Mouse (Mus musculus) CH12.LX (cell line): ENCODE results near the gene Sobp. TPM values are rescaled to one million over a fixed set of nuclear protein-coding genes. Genes with fewer than 3 reads are reported as not detected.

Experiments used
- DNase-seq: peaks from one replicate; pipeline ENCODE4 v3.0.0-alpha.2; 2013; ENCODE audit errors: extremely low read depth
- H3K27ac ChIP-seq: 2 replicates; pipeline ENCODE4 v1.5.1; 2012; ENCODE audit warnings: low read depth, mild to moderate bottlenecking, control low read depth, moderate library complexity; ENCODE audit not compliant: insufficient read depth
- H3K27me3 ChIP-seq: replicated peaks from 2 replicates; pipeline ENCODE3; 2012; ENCODE audit warnings: inconsistent platforms
- H3K36me3 ChIP-seq, 2 experiments: replicated peaks in 1 of 2; 2 replicates each; pipeline versions ENCODE3 to v1.6.1; 2012; ENCODE audit warnings: inconsistent platforms in 1 of 2, low read length in 1 of 2, mild to moderate bottlenecking in 1 of 2, mixed read lengths in 1 of 2, moderate library complexity in 1 of 2; ENCODE audit not compliant: control insufficient read depth in 1 of 2, insufficient read depth in 1 of 2
- H3K4me1 ChIP-seq, 2 experiments: 2 replicates each; pipeline ENCODE4 v1.6.1; 2012; ENCODE audit warnings: inconsistent platforms in 1 of 2, moderate library complexity in 1 of 2; ENCODE audit not compliant: insufficient read depth in 2 of 2, control insufficient read depth in 1 of 2
- H3K4me2 ChIP-seq: 2 replicates; pipeline ENCODE4 v1.6.1; 2012; ENCODE audit warnings: low read depth, mild to moderate bottlenecking, control low read depth; ENCODE audit not compliant: poor library complexity, insufficient read depth, severe bottlenecking
- H3K4me3 ChIP-seq, 3 experiments: fragments of 150-350 bp in 1 of 3; sonication (generic) in 1 of 3; replicated peaks in 1 of 3; 2 replicates each; pipeline versions ENCODE3 to v1.5.1; 2011 to 2012; ENCODE audit warnings: low read depth in 2 of 3, low read length in 2 of 3, mild to moderate bottlenecking in 2 of 3, moderate library complexity in 2 of 3, control low read depth in 1 of 3, improper control_type of control experiment in 1 of 3, inconsistent platforms in 1 of 3, mixed read lengths in 1 of 3; ENCODE audit not compliant: poor library complexity in 1 of 3
- H3K79me2 ChIP-seq: replicated peaks from 2 replicates; pipeline ENCODE4 v1.6.1; 2012; ENCODE audit warnings: mild to moderate bottlenecking, moderate library complexity; ENCODE audit not compliant: control insufficient read depth, poor library complexity, insufficient read depth, severe bottlenecking; ENCODE audit errors: extremely low read depth
- H3K9ac ChIP-seq: 2 replicates; pipeline ENCODE4 v1.6.1; 2012; ENCODE audit warnings: low read depth, mild to moderate bottlenecking, control low read depth, moderate library complexity; ENCODE audit not compliant: insufficient read depth
- H3K9me3 ChIP-seq: replicated peaks from 2 replicates; pipeline ENCODE3; 2012; ENCODE audit warnings: low read length, inconsistent platforms, mixed read lengths
- BHLHE40 ChIP-seq: IDR thresholded peaks from 2 replicates; pipeline ENCODE4 v1.6.1; 2011; ENCODE audit warnings: mild to moderate bottlenecking, low read depth, low read length, improper control_type of control experiment
- CHD1 ChIP-seq: IDR thresholded peaks from 2 replicates; pipeline ENCODE4 v1.6.1; 2012; ENCODE audit warnings: low read depth, low read length, improper control_type of control experiment, inconsistent platforms
- CHD2 ChIP-seq: IDR thresholded peaks from 2 replicates; pipeline ENCODE4 v1.6.1; 2011; ENCODE audit warnings: low read length, improper control_type of control experiment
- ETS1 ChIP-seq: conservative IDR thresholded peaks from 2 replicates; pipeline ENCODE4 v1.6.1; 2012; ENCODE audit warnings: low read depth, mild to moderate bottlenecking, inconsistent platforms, low read length, improper control_type of control experiment, moderate library complexity
- HCFC1 ChIP-seq: IDR thresholded peaks from 2 replicates; pipeline ENCODE4 v1.6.1; 2012; ENCODE audit warnings: low read depth, mild to moderate bottlenecking, inconsistent platforms, low read length, improper control_type of control experiment
- KAT2A ChIP-seq: IDR thresholded peaks from 2 replicates; pipeline ENCODE4 v1.6.1; 2012; ENCODE audit warnings: low read length, improper control_type of control experiment, inconsistent platforms; ENCODE audit not compliant: insufficient replicate concordance
- MAFK ChIP-seq: IDR thresholded peaks from 2 replicates; pipeline ENCODE4 v1.6.1; 2011; ENCODE audit warnings: low read length, improper control_type of control experiment; ENCODE audit not compliant: insufficient replicate concordance
- MAZ ChIP-seq: IDR thresholded peaks from 2 replicates; pipeline ENCODE4 v1.6.1; 2012; ENCODE audit warnings: low read depth, mild to moderate bottlenecking, inconsistent platforms, low read length, improper control_type of control experiment, moderate library complexity
- MYC ChIP-seq: IDR thresholded peaks from 2 replicates; pipeline ENCODE4 v1.6.1; 2011; ENCODE audit warnings: low read depth, mild to moderate bottlenecking, improper control_type of control experiment, low read length
- NELFE ChIP-seq: IDR thresholded peaks from 2 replicates; pipeline ENCODE4 v1.6.1; 2011; ENCODE audit warnings: low read depth, low read length, improper control_type of control experiment
- PAX5 ChIP-seq: IDR thresholded peaks from 2 replicates; pipeline ENCODE4 v1.6.1; 2012; ENCODE audit warnings: low read length, inconsistent platforms, mixed read lengths
- POLR2A ChIP-seq: IDR thresholded peaks from 2 replicates; pipeline ENCODE4 v1.6.1; 2011; ENCODE audit warnings: low read depth, mild to moderate bottlenecking, improper control_type of control experiment, low read length
- POLR2AphosphoS2 ChIP-seq: IDR thresholded peaks from 2 replicates; pipeline ENCODE4 v1.6.1; 2011; ENCODE audit warnings: low read depth, low read length, improper control_type of control experiment
- SIN3A ChIP-seq: IDR thresholded peaks from 2 replicates; pipeline ENCODE4 v1.6.1; 2012; ENCODE audit warnings: low read length, improper control_type of control experiment, inconsistent platforms
- TBP ChIP-seq: conservative IDR thresholded peaks from 2 replicates; pipeline ENCODE4 v1.6.1; 2011; ENCODE audit warnings: low read depth, low read length, improper control_type of control experiment
- TCF12 ChIP-seq: IDR thresholded peaks from 2 replicates; pipeline ENCODE4 v1.6.1; 2014; ENCODE audit warnings: low read depth, mild to moderate bottlenecking, inconsistent platforms, low read length, improper control_type of control experiment
- UBTF ChIP-seq: IDR thresholded peaks from 2 replicates; pipeline ENCODE4 v1.6.1; 2012; ENCODE audit warnings: low read depth, mild to moderate bottlenecking, inconsistent platforms, low read length, improper control_type of control experiment, moderate library complexity
- USF1 ChIP-seq: IDR thresholded peaks from 2 replicates; pipeline ENCODE4 v1.6.1; 2014; ENCODE audit warnings: low read depth, mild to moderate bottlenecking, inconsistent platforms, low read length, improper control_type of control experiment
- USF2 ChIP-seq: conservative IDR thresholded peaks from 2 replicates; pipeline ENCODE4 v1.6.1; 2011; ENCODE audit warnings: low read depth, low read length, improper control_type of control experiment
- ZC3H11A ChIP-seq: IDR thresholded peaks from 2 replicates; pipeline ENCODE4 v1.6.1; 2012; ENCODE audit warnings: low read depth, mild to moderate bottlenecking, inconsistent platforms, low read length, improper control_type of control experiment
- ZMIZ1 ChIP-seq: IDR thresholded peaks from 2 replicates; pipeline ENCODE4 v1.6.1; 2012; ENCODE audit warnings: low read depth, mild to moderate bottlenecking, inconsistent platforms, low read length, improper control_type of control experiment
- dilution Hi-C: fragments of 300-500 bp; cut with MboI; formaldehyde crosslinking; loops from 2 replicates; pipeline ENCODE4 v1.14.3; 2020; ENCODE audit warnings: low sequenced_read_pairs; ENCODE audit not compliant: extremely low pct_unique_long_range_greater_than_20kb, extremely low pct_ligation_motif_present
- in situ Hi-C: fragments of 300-500 bp; cut with MboI; formaldehyde crosslinking; loops from 3 replicates; pipeline ENCODE4 v1.14.3; 2019; ENCODE audit warnings: low sequenced_read_pairs, low pct_ligation_motif_present, low pct_unique_long_range_greater_than_20kb, mixed read lengths
- polyA plus RNA-seq: library from polyadenylated mRNA; unstranded; fragments of >175 nt; gene quantifications from 2 replicates; pipeline ENCODE4 v1.2.1, GENCODE M21; 2012; ENCODE audit warnings: low read depth; ENCODE audit not compliant: insufficient read length
- total RNA-seq, 2 experiments: library from RNA; depleted of rRNA; stranded (reverse); fragments of 300-350 nt in 1 of 2; fragments of >200 nt in 1 of 2; gene quantifications; 2 replicates each; pipeline ENCODE4 v1.2.3; 2012 to 2014

Gene Sobp
- total and polyA plus RNA-seq, 3 experiments, result 0.04 to 0.77 (median 0.08) TPM

- H3K4me3 ChIP-seq, result no peak overlapping the region
- no peak overlapping the region for H3K27ac ChIP-seq
- no peaks in the 10 kb centered on the region for H3K27me3 ChIP-seq
- no peak for DNase-seq
- no peak overlapping the region for H3K4me2 ChIP-seq
- H3K79me2 ChIP-seq, result no peaks in the 10 kb centered on the region
- no peaks in the 10 kb centered on the region for H3K9me3 ChIP-seq
- no peaks in the 10 kb centered on the region for H3K4me1 ChIP-seq
- TF ChIP-seq USF2, result no peak
- TF ChIP-seq USF1, result no peak
- TF ChIP-seq NELFE, result no peak
- no peak for TF ChIP-seq TBP
- no peak for TF ChIP-seq ZMIZ1
- no peak for TF ChIP-seq TCF12
- TF ChIP-seq UBTF, result no peak
- no peak for TF ChIP-seq ETS1
- TF ChIP-seq POLR2AphosphoS2, result no peak
- TF ChIP-seq HCFC1, result no peak
- TF ChIP-seq CHD2, result no peak
- no peak for TF ChIP-seq MYC
- no peak for TF ChIP-seq BHLHE40
- no peaks in the 10 kb centered on the region for H3K36me3 ChIP-seq
- in situ Hi-C loops, result no loop called here
- H3K9ac ChIP-seq, result no peak overlapping the region
- dilution Hi-C loops, result no loop called here
These were observed 119.6 kb downstream of the Sobp start for GRCm38 (mm10) chr10:43054776-43055175.

- dilution Hi-C loops (no loop called here), in situ Hi-C loops (no loop called here)
- no peak overlapping the region for H3K27ac ChIP-seq
These were observed 120.3 kb downstream of the Sobp start for GRCm38 (mm10) chr10:43053861-43054560.

More at GRCm38 (mm10) chr10:43053861-43054560, 120.3 kb downstream of the Sobp start:
- peaks cover 3% of the 10 kb centered on the region for H3K9me3 ChIP-seq
- H3K4me1 ChIP-seq, result no peaks in the 10 kb centered on the region
- H3K27me3 ChIP-seq, result no peaks in the 10 kb centered on the region
- no peaks in the 10 kb centered on the region for H3K36me3 ChIP-seq
- no peak overlapping the region for H3K4me2 ChIP-seq
- H3K4me3 ChIP-seq, result no peak overlapping the region
- TF ChIP-seq POLR2A (no peak), UBTF (no peak), CHD1 (no peak), BHLHE40 (no peak), HCFC1 (no peak), PAX5 (no peak), MAFK (no peak), MAZ (no peak), KAT2A (no peak), POLR2AphosphoS2 (no peak), SIN3A (no peak), ZC3H11A (no peak)
- no peak overlapping the region for H3K9ac ChIP-seq
- DNase-seq, result no peak
- H3K79me2 ChIP-seq, result no peaks in the 10 kb centered on the region
